Mouse (Mus musculus) neutrophil, adult 65 days (primary cell): ENCODE data around the gene Map4k3. TPM values are rescaled to one million over a fixed set of nuclear protein-coding genes. Genes with fewer than 3 reads are reported as not detected.

Source experiments
- total RNA-seq: library from RNA; stranded (reverse); gene quantifications from 2 replicates; pipeline ENCODE4 v1.2.4, GENCODE M21; 2023

The Map4k3 gene
- total RNA-seq = 1.9 and 4.8 TPM in 2 replicates

DNA sequence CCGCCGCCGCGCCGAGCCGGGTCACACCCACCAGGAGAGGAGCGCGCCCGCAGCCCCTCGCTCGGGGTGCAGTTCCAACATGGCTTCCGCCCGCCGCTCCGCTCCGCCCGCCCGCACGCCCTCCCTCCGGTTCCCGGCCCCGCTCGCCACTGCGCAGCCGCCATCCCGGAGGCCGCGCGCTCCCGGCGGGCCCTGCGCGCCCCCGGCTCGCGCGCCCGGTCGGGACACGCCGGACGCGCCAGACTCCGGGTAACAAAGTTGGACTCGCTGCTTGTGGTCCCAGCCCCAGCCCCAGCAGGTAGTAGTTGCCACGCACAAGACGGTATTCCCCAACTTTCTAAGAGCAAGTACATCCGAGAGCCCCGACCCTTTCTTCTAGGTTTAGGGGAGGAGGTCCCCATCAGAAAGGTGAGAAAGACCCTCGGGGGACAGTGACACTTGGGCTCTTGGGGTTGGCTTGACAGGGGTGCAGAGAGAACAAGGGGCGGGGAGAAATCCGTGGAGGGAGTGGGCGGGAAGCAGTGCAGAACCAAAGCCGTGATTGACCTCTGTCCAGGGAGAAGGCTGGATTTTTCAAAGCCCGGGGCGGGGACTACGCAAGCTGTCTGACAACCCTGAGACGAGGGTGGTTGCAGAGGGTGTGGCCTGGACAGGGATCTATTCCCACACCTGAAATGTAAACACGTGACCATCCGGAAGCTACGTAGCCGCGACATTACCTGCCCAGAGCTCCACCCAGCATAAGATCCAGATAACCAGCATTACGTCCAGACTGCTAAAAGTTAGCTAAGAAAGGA lies at the start of gene Map4k3:
Gene Map4k3 (minus strand): TSS at position 424 of the 797 bp plus-strand sequence.

DNA sequence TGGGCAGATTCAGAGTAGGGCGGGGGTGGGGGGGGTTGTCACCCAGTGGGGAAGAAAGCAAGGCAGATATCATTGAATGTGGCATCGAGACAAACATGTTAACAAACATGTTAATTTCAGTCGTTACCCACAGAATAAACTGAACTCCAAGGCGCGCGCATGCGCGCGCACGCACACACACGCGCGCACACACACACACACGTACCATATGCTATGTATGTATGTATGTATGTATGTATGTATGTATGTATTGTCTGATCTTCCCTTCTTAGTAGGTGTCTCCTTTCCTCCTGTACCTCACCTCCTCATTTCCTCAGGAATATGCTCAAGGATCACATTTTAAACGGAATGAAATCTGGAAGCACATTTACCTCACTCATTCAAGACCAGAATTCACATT lies 150.6 kb downstream of the Map4k3 start, which contains the start of gene Cdkl4:
Gene Cdkl4 (minus strand): TSS at position 175 of the 400 bp plus-strand sequence.

Other genes with a start within 250 kb of the Map4k3 start
- 9.3 and 12.0 TPM in 2 replicates for gene Sos1, start 248.0 kb downstream of the Map4k3 start, total RNA-seq
- gene Cdkl4, start 150.7 kb downstream of the Map4k3 start, total RNA-seq = 0.73 and 0.82 TPM in 2 replicates
- gene Tmem178, start 216.1 kb upstream of the Map4k3 start, total RNA-seq = 0.23 and 0.92 TPM in 2 replicates